Mouse (Mus musculus): ENCODE results near the gene Zfp81. TPM values are rescaled to one million over a fixed set of nuclear protein-coding genes. Genes with fewer than 3 reads are reported as not detected.
"Not testable (repeated sequence)": the region's sequence is repeated elsewhere in the genome, so short reads cannot be mapped to it uniquely, and the experiment has no call there.

The Zfp81 gene
- 8.4 and 9.0 TPM in 2 replicates for polyA plus RNA-seq (2015; fragmentation: Nextera tagmentation; extraction: Ambion mirVana)

GRCm38 (mm10) chr17:33358411-33359384, at the start of gene Zfp81:
TSS of gene Zfp81 (minus strand) at chr17:33358878.
- no peaks in the 10 kb centered on the region for H3K9me3 ChIP-seq
- H3K4me1 ChIP-seq = peaks cover 8% of the 10 kb centered on the region; the same call in 1 of the 2 replicates
- H3K36me3 ChIP-seq = no peaks in the 10 kb centered on the region
- peak; percentile 100 for ATAC-seq (ENCODE audit: insufficient number of reproducible peaks, low FRiP score, low TSS enrichment, low read depth)
- H3K4me2 ChIP-seq = peak within 1 kb of the TSS; percentile 72
- peak within 1 kb of the TSS; percentile 82 for H3K9ac ChIP-seq
- H3K4me3 ChIP-seq = peak within 1 kb of the TSS; percentile 92
- peak within 1 kb of the TSS; percentile 87 for H3K27ac ChIP-seq
- 4% methylated on average over 47 of the region's 47 CpGs for WGBS
- no peaks in the 10 kb centered on the region for H3K27me3 ChIP-seq

- WGBS = under 1% methylated on average over 44 of the region's 44 CpGs
- Histone ChIP-seq H3K4me3 (peak within 1 kb of the TSS; percentile 85), H3K9me3 (no peaks in the 10 kb centered on the region), H3K4me2 (peak within 1 kb of the TSS; percentile 59), H3K27ac (peak within 1 kb of the TSS; percentile 86), H3K36me3 (no peaks in the 10 kb centered on the region), H3K27me3 (no peaks in the 10 kb centered on the region), H3K9ac (peak within 1 kb of the TSS; percentile 62), H3K4me1 (peaks cover 4% of the 10 kb centered on the region; the same call in 1 of the 2 replicates)
- ATAC-seq (ENCODE audit: insufficient number of reproducible peaks, low FRiP score, low TSS enrichment, low read depth) = peak; percentile 98
These were observed 35.7 kb upstream of the Zfp81 start, which contains the start of gene Zfp101 for GRCm38 (mm10) chr17:33394182-33395034. TSS of gene Zfp101 (minus strand) at chr17:33394641.

- Histone ChIP-seq H3K27ac (no peak overlapping the region), H3K4me2 (no peak overlapping the region), H3K9ac (no peak overlapping the region), H3K27me3 (no peaks in the 10 kb centered on the region), H3K36me3 (no peaks in the 10 kb centered on the region), H3K9me3 (no peaks in the 10 kb centered on the region), H3K4me3 (no peak overlapping the region), H3K4me1 (peaks cover 4% of the 10 kb centered on the region; the same call in 1 of the 2 replicates)
- WGBS = 94% methylated on average over 5 of the region's 5 CpGs
- ATAC-seq (ENCODE audit: insufficient number of reproducible peaks, low FRiP score, low TSS enrichment, low read depth) = no peak
These were observed 33.6 kb upstream of the Zfp81 start for GRCm38 (mm10) chr17:33392271-33392670.

GRCm38 (mm10) chr17:33385705-33386104, 27.0 kb upstream of the Zfp81 start:
- no peaks in the 10 kb centered on the region for H3K27me3 ChIP-seq
- H3K4me1 ChIP-seq = no peaks in the 10 kb centered on the region
- no peak overlapping the region for H3K9ac ChIP-seq
- no peak overlapping the region for H3K4me3 ChIP-seq
- peaks cover 44% of the 10 kb centered on the region for H3K36me3 ChIP-seq
- no peaks in the 10 kb centered on the region for H3K9me3 ChIP-seq
- ATAC-seq (ENCODE audit: insufficient number of reproducible peaks, low FRiP score, low TSS enrichment, low read depth) = no peak
- H3K4me2 ChIP-seq = no peak overlapping the region
- no peak overlapping the region for H3K27ac ChIP-seq

GRCm38 (mm10) chr17:33372795-33373194, 14.1 kb upstream of the Zfp81 start:
- no peak overlapping the region for H3K9ac ChIP-seq
- ATAC-seq (ENCODE audit: insufficient number of reproducible peaks, low FRiP score, low TSS enrichment, low read depth) = no peak
- no peaks in the 10 kb centered on the region for H3K36me3 ChIP-seq
- no peaks in the 10 kb centered on the region for H3K4me1 ChIP-seq
- no peak overlapping the region for H3K4me3 ChIP-seq
- WGBS = 88% methylated on average over 3 of the region's 3 CpGs
- no peak overlapping the region for H3K27ac ChIP-seq
- H3K9me3 ChIP-seq = no peaks in the 10 kb centered on the region
- H3K27me3 ChIP-seq = no peaks in the 10 kb centered on the region
- no peak overlapping the region for H3K4me2 ChIP-seq

- no peak overlapping the region for H3K4me2 ChIP-seq
- peaks cover 4% of the 10 kb centered on the region; the same call in 1 of the 2 replicates for H3K4me1 ChIP-seq
- H3K36me3 ChIP-seq = 0 out of 2 replicates have a peak, but pooled peaks cover 2% of the 10 kb centered on the region
- no peak overlapping the region for H3K27ac ChIP-seq
- peaks cover 8% of the 10 kb centered on the region; the same call in 1 of the 2 replicates for H3K9me3 ChIP-seq
- WGBS = 94% methylated on average over 1 of the region's 1 CpGs
- H3K27me3 ChIP-seq = no peaks in the 10 kb centered on the region
- ATAC-seq (ENCODE audit: insufficient number of reproducible peaks, low FRiP score, low TSS enrichment, low read depth) = no peak
- no peak overlapping the region for H3K4me3 ChIP-seq
- H3K9ac ChIP-seq = no peak overlapping the region
These were observed 5.7 kb downstream of the Zfp81 start for GRCm38 (mm10) chr17:33352981-33353380.

GRCm38 (mm10) chr17:33289876-33290149, 68.9 kb downstream of the Zfp81 start:
- no CpG with 5 or more reads among the region's 9 CpGs for WGBS
- not testable (repeated sequence) for H3K4me1 ChIP-seq; H3K36me3 ChIP-seq; H3K4me2 ChIP-seq; H3K27me3 ChIP-seq; H3K27ac ChIP-seq; ATAC-seq (ENCODE audit: insufficient number of reproducible peaks, low FRiP score, low TSS enrichment, low read depth); H3K9me3 ChIP-seq; H3K4me3 ChIP-seq; H3K9ac ChIP-seq

GRCm38 (mm10) chr17:33289039-33289875, 69.4 kb downstream of the Zfp81 start, which contains the start of gene Zfp955b:
TSS of gene Zfp955b (plus strand) at chr17:33289544.
- not testable (repeated sequence) for H3K36me3 ChIP-seq, H3K9me3 ChIP-seq, H3K4me2 ChIP-seq, H3K4me3 ChIP-seq, H3K27ac ChIP-seq, H3K4me1 ChIP-seq, H3K27me3 ChIP-seq, H3K9ac ChIP-seq
- peak; percentile 98 for ATAC-seq (ENCODE audit: insufficient number of reproducible peaks, low FRiP score, low TSS enrichment, low read depth)
- no CpG with 5 or more reads among the region's 25 CpGs for WGBS

Other genes with a start within 250 kb of the Zfp81 start
- gene Morc2b, start 219.2 kb downstream of the Zfp81 start, polyA plus RNA-seq (2015; fragmentation: Nextera tagmentation; extraction: Ambion mirVana) = 0.14 and 0.16 TPM in 2 replicates
- not detected in 2 replicates for gene Olfr55, start 190.4 kb downstream of the Zfp81 start, polyA plus RNA-seq (2015; fragmentation: Nextera tagmentation; extraction: Ambion mirVana)
- not detected in 2 replicates for gene Olfr239, start 167.6 kb downstream of the Zfp81 start, polyA plus RNA-seq (2015; fragmentation: Nextera tagmentation; extraction: Ambion mirVana)
- not detected in 2 replicates for gene Olfr1564, start 137.2 kb downstream of the Zfp81 start, polyA plus RNA-seq (2015; fragmentation: Nextera tagmentation; extraction: Ambion mirVana)
- gene Zfp955a, start 103.7 kb downstream of the Zfp81 start, polyA plus RNA-seq (2015; fragmentation: Nextera tagmentation; extraction: Ambion mirVana) = 16.9 and 18.4 TPM in 2 replicates
- gene Olfr63, start 94.2 kb downstream of the Zfp81 start, polyA plus RNA-seq (2015; fragmentation: Nextera tagmentation; extraction: Ambion mirVana) = 0.03 TPM in 1 of 2 replicates, not detected in the other
- 13.2 and 15.3 TPM in 2 replicates for gene Zfp955b, start 69.3 kb downstream of the Zfp81 start, polyA plus RNA-seq (2015; fragmentation: Nextera tagmentation; extraction: Ambion mirVana)
- 17.2 and 17.6 TPM in 2 replicates for gene Zfp101, start 35.8 kb upstream of the Zfp81 start, polyA plus RNA-seq (2015; fragmentation: Nextera tagmentation; extraction: Ambion mirVana)
- 0.18 TPM in 1 of 2 replicates, not detected in the other for gene Actl9, start 74.0 kb upstream of the Zfp81 start, polyA plus RNA-seq (2015; fragmentation: Nextera tagmentation; extraction: Ambion mirVana)
- gene Adamts10, start 165.3 kb upstream of the Zfp81 start, polyA plus RNA-seq (2015; fragmentation: Nextera tagmentation; extraction: Ambion mirVana) = 91.1 and 94.0 TPM in 2 replicates
- 5.6 and 6.2 TPM in 2 replicates for gene Myo1f, start 196.8 kb upstream of the Zfp81 start, polyA plus RNA-seq (2015; fragmentation: Nextera tagmentation; extraction: Ambion mirVana)

All from limb, embryonic 15.5 days (tissue).